Mouse (Mus musculus) CH12.LX (cell line): Measurements from ENCODE around the gene Slc4a5. TPM values are rescaled to one million over a fixed set of nuclear protein-coding genes. Genes with fewer than 3 reads are reported as not detected.

Experiments
- DNase-seq: peaks from one replicate; pipeline ENCODE4 v3.0.0-alpha.2; 2013; ENCODE audit errors: extremely low read depth
- H3K27ac ChIP-seq: 2 replicates; pipeline ENCODE4 v1.5.1; 2012; ENCODE audit warnings: low read depth, mild to moderate bottlenecking, control low read depth, moderate library complexity; ENCODE audit not compliant: insufficient read depth
- H3K27me3 ChIP-seq: replicated peaks from 2 replicates; pipeline ENCODE3; 2012; ENCODE audit warnings: inconsistent platforms
- H3K36me3 ChIP-seq, 2 experiments: replicated peaks in 1 of 2; 2 replicates each; pipeline versions ENCODE3 to v1.6.1; 2012; ENCODE audit warnings: inconsistent platforms in 1 of 2, low read length in 1 of 2, mild to moderate bottlenecking in 1 of 2, mixed read lengths in 1 of 2, moderate library complexity in 1 of 2; ENCODE audit not compliant: control insufficient read depth in 1 of 2, insufficient read depth in 1 of 2
- H3K4me1 ChIP-seq, 2 experiments: 2 replicates each; pipeline ENCODE4 v1.6.1; 2012; ENCODE audit warnings: inconsistent platforms in 1 of 2, moderate library complexity in 1 of 2; ENCODE audit not compliant: insufficient read depth in 2 of 2, control insufficient read depth in 1 of 2
- H3K4me2 ChIP-seq: 2 replicates; pipeline ENCODE4 v1.6.1; 2012; ENCODE audit warnings: low read depth, mild to moderate bottlenecking, control low read depth; ENCODE audit not compliant: poor library complexity, insufficient read depth, severe bottlenecking
- H3K4me3 ChIP-seq, 3 experiments: fragments of 150-350 bp in 1 of 3; sonication (generic) in 1 of 3; replicated peaks in 1 of 3; 2 replicates each; pipeline versions ENCODE3 to v1.5.1; 2011 to 2012; ENCODE audit warnings: low read depth in 2 of 3, low read length in 2 of 3, mild to moderate bottlenecking in 2 of 3, moderate library complexity in 2 of 3, control low read depth in 1 of 3, improper control_type of control experiment in 1 of 3, inconsistent platforms in 1 of 3, mixed read lengths in 1 of 3; ENCODE audit not compliant: poor library complexity in 1 of 3
- H3K79me2 ChIP-seq: replicated peaks from 2 replicates; pipeline ENCODE4 v1.6.1; 2012; ENCODE audit warnings: mild to moderate bottlenecking, moderate library complexity; ENCODE audit not compliant: control insufficient read depth, poor library complexity, insufficient read depth, severe bottlenecking; ENCODE audit errors: extremely low read depth
- H3K9ac ChIP-seq: 2 replicates; pipeline ENCODE4 v1.6.1; 2012; ENCODE audit warnings: low read depth, mild to moderate bottlenecking, control low read depth, moderate library complexity; ENCODE audit not compliant: insufficient read depth
- H3K9me3 ChIP-seq: replicated peaks from 2 replicates; pipeline ENCODE3; 2012; ENCODE audit warnings: low read length, inconsistent platforms, mixed read lengths
- BHLHE40 ChIP-seq: IDR thresholded peaks from 2 replicates; pipeline ENCODE4 v1.6.1; 2011; ENCODE audit warnings: mild to moderate bottlenecking, low read depth, low read length, improper control_type of control experiment
- CHD1 ChIP-seq: IDR thresholded peaks from 2 replicates; pipeline ENCODE4 v1.6.1; 2012; ENCODE audit warnings: low read depth, low read length, improper control_type of control experiment, inconsistent platforms
- CHD2 ChIP-seq: IDR thresholded peaks from 2 replicates; pipeline ENCODE4 v1.6.1; 2011; ENCODE audit warnings: low read length, improper control_type of control experiment
- CTCF ChIP-seq, 2 experiments: IDR thresholded peaks in 1 of 2; conservative IDR thresholded peaks in 1 of 2; 2 replicates each; pipeline ENCODE4 v1.5.1; 2011 to 2012; ENCODE audit warnings: low read depth in 2 of 2, low read length in 2 of 2, improper control_type of control experiment in 1 of 2, inconsistent platforms in 1 of 2, mild to moderate bottlenecking in 1 of 2, moderate library complexity in 1 of 2
- E2F4 ChIP-seq: IDR thresholded peaks from 2 replicates; pipeline ENCODE4 v1.6.1; 2011; ENCODE audit warnings: low read depth, low read length, improper control_type of control experiment; ENCODE audit not compliant: insufficient replicate concordance
- ELF1 ChIP-seq: IDR thresholded peaks from 2 replicates; pipeline ENCODE4 v1.6.1; 2014; ENCODE audit warnings: low read depth, mild to moderate bottlenecking, inconsistent platforms, low read length, improper control_type of control experiment
- EP300 ChIP-seq: IDR thresholded peaks from 2 replicates; pipeline ENCODE4 v1.6.1; 2011; ENCODE audit warnings: low read length, improper control_type of control experiment
- ETS1 ChIP-seq: conservative IDR thresholded peaks from 2 replicates; pipeline ENCODE4 v1.6.1; 2012; ENCODE audit warnings: low read depth, mild to moderate bottlenecking, inconsistent platforms, low read length, improper control_type of control experiment, moderate library complexity
- GABPA ChIP-seq: IDR thresholded peaks from 2 replicates; pipeline ENCODE4 v1.6.1; 2012; ENCODE audit warnings: low read depth, low read length, improper control_type of control experiment, inconsistent platforms; ENCODE audit not compliant: insufficient replicate concordance
- HCFC1 ChIP-seq: IDR thresholded peaks from 2 replicates; pipeline ENCODE4 v1.6.1; 2012; ENCODE audit warnings: low read depth, mild to moderate bottlenecking, inconsistent platforms, low read length, improper control_type of control experiment
- IRF4 ChIP-seq: IDR thresholded peaks from 2 replicates; pipeline ENCODE4 v1.6.1; 2014; ENCODE audit warnings: low read depth, mild to moderate bottlenecking, inconsistent platforms, low read length, improper control_type of control experiment
- JUND ChIP-seq: conservative IDR thresholded peaks from 2 replicates; pipeline ENCODE4 v1.6.1; 2011; ENCODE audit warnings: low read depth, low read length, improper control_type of control experiment
- KAT2A ChIP-seq: IDR thresholded peaks from 2 replicates; pipeline ENCODE4 v1.6.1; 2012; ENCODE audit warnings: low read length, improper control_type of control experiment, inconsistent platforms; ENCODE audit not compliant: insufficient replicate concordance
- MAFK ChIP-seq: IDR thresholded peaks from 2 replicates; pipeline ENCODE4 v1.6.1; 2011; ENCODE audit warnings: low read length, improper control_type of control experiment; ENCODE audit not compliant: insufficient replicate concordance
- MAX ChIP-seq: IDR thresholded peaks from 2 replicates; pipeline ENCODE4 v1.6.1; 2011; ENCODE audit warnings: low read length, improper control_type of control experiment
- MAZ ChIP-seq: IDR thresholded peaks from 2 replicates; pipeline ENCODE4 v1.6.1; 2012; ENCODE audit warnings: low read depth, mild to moderate bottlenecking, inconsistent platforms, low read length, improper control_type of control experiment, moderate library complexity
- MEF2A ChIP-seq: IDR thresholded peaks from 2 replicates; pipeline ENCODE4 v1.6.1; 2014; ENCODE audit warnings: low read depth, mild to moderate bottlenecking, inconsistent platforms, low read length, improper control_type of control experiment, borderline replicate concordance
- MXI1 ChIP-seq: IDR thresholded peaks from 2 replicates; pipeline ENCODE4 v1.6.1; 2011; ENCODE audit warnings: mild to moderate bottlenecking, low read depth, low read length, improper control_type of control experiment
- MYC ChIP-seq: IDR thresholded peaks from 2 replicates; pipeline ENCODE4 v1.6.1; 2011; ENCODE audit warnings: low read depth, mild to moderate bottlenecking, improper control_type of control experiment, low read length
- NELFE ChIP-seq: IDR thresholded peaks from 2 replicates; pipeline ENCODE4 v1.6.1; 2011; ENCODE audit warnings: low read depth, low read length, improper control_type of control experiment
- NRF1 ChIP-seq: IDR thresholded peaks from 2 replicates; pipeline ENCODE4 v1.6.1; 2014; ENCODE audit warnings: low read depth, mild to moderate bottlenecking, inconsistent platforms, low read length, improper control_type of control experiment, moderate library complexity
- POLR2A ChIP-seq: IDR thresholded peaks from 2 replicates; pipeline ENCODE4 v1.6.1; 2011; ENCODE audit warnings: low read depth, mild to moderate bottlenecking, improper control_type of control experiment, low read length
- POLR2AphosphoS2 ChIP-seq: IDR thresholded peaks from 2 replicates; pipeline ENCODE4 v1.6.1; 2011; ENCODE audit warnings: low read depth, low read length, improper control_type of control experiment
- RAD21 ChIP-seq: IDR thresholded peaks from 2 replicates; pipeline ENCODE4 v1.6.1; 2011; ENCODE audit warnings: low read depth, mild to moderate bottlenecking, low read length, improper control_type of control experiment, moderate library complexity
- RCOR1 ChIP-seq: conservative IDR thresholded peaks from 2 replicates; pipeline ENCODE4 v1.6.1; 2012; ENCODE audit warnings: low read depth, mild to moderate bottlenecking, inconsistent platforms, low read length, improper control_type of control experiment
- SIN3A ChIP-seq: IDR thresholded peaks from 2 replicates; pipeline ENCODE4 v1.6.1; 2012; ENCODE audit warnings: low read length, improper control_type of control experiment, inconsistent platforms
- SMC3 ChIP-seq: IDR thresholded peaks from 2 replicates; pipeline ENCODE4 v1.6.1; 2011; ENCODE audit warnings: low read depth, low read length, improper control_type of control experiment
- TBP ChIP-seq: conservative IDR thresholded peaks from 2 replicates; pipeline ENCODE4 v1.6.1; 2011; ENCODE audit warnings: low read depth, low read length, improper control_type of control experiment
- TCF12 ChIP-seq: IDR thresholded peaks from 2 replicates; pipeline ENCODE4 v1.6.1; 2014; ENCODE audit warnings: low read depth, mild to moderate bottlenecking, inconsistent platforms, low read length, improper control_type of control experiment
- UBTF ChIP-seq: IDR thresholded peaks from 2 replicates; pipeline ENCODE4 v1.6.1; 2012; ENCODE audit warnings: low read depth, mild to moderate bottlenecking, inconsistent platforms, low read length, improper control_type of control experiment, moderate library complexity
- USF1 ChIP-seq: IDR thresholded peaks from 2 replicates; pipeline ENCODE4 v1.6.1; 2014; ENCODE audit warnings: low read depth, mild to moderate bottlenecking, inconsistent platforms, low read length, improper control_type of control experiment
- USF2 ChIP-seq: conservative IDR thresholded peaks from 2 replicates; pipeline ENCODE4 v1.6.1; 2011; ENCODE audit warnings: low read depth, low read length, improper control_type of control experiment
- ZC3H11A ChIP-seq: IDR thresholded peaks from 2 replicates; pipeline ENCODE4 v1.6.1; 2012; ENCODE audit warnings: low read depth, mild to moderate bottlenecking, inconsistent platforms, low read length, improper control_type of control experiment
- ZKSCAN1 ChIP-seq: IDR thresholded peaks from 2 replicates; pipeline ENCODE4 v1.6.1; 2012; ENCODE audit warnings: low read depth, inconsistent platforms, low read length, improper control_type of control experiment, borderline replicate concordance
- ZMIZ1 ChIP-seq: IDR thresholded peaks from 2 replicates; pipeline ENCODE4 v1.6.1; 2012; ENCODE audit warnings: low read depth, mild to moderate bottlenecking, inconsistent platforms, low read length, improper control_type of control experiment
- dilution Hi-C: fragments of 300-500 bp; cut with MboI; formaldehyde crosslinking; loops from 2 replicates; pipeline ENCODE4 v1.14.3; 2020; ENCODE audit warnings: low sequenced_read_pairs; ENCODE audit not compliant: extremely low pct_unique_long_range_greater_than_20kb, extremely low pct_ligation_motif_present
- in situ Hi-C: fragments of 300-500 bp; cut with MboI; formaldehyde crosslinking; loops from 3 replicates; pipeline ENCODE4 v1.14.3; 2019; ENCODE audit warnings: low sequenced_read_pairs, low pct_ligation_motif_present, low pct_unique_long_range_greater_than_20kb, mixed read lengths
- polyA plus RNA-seq: library from polyadenylated mRNA; unstranded; fragments of >175 nt; gene quantifications from 2 replicates; pipeline ENCODE4 v1.2.1, GENCODE M21; 2012; ENCODE audit warnings: low read depth; ENCODE audit not compliant: insufficient read length
- total RNA-seq, 2 experiments: library from RNA; depleted of rRNA; stranded (reverse); fragments of 300-350 nt in 1 of 2; fragments of >200 nt in 1 of 2; gene quantifications; 2 replicates each; pipeline ENCODE4 v1.2.3; 2012 to 2014

The Slc4a5 gene
- total and polyA plus RNA-seq, 3 experiments: 0.13 to 0.21 TPM; not detected in 1

DNA sequence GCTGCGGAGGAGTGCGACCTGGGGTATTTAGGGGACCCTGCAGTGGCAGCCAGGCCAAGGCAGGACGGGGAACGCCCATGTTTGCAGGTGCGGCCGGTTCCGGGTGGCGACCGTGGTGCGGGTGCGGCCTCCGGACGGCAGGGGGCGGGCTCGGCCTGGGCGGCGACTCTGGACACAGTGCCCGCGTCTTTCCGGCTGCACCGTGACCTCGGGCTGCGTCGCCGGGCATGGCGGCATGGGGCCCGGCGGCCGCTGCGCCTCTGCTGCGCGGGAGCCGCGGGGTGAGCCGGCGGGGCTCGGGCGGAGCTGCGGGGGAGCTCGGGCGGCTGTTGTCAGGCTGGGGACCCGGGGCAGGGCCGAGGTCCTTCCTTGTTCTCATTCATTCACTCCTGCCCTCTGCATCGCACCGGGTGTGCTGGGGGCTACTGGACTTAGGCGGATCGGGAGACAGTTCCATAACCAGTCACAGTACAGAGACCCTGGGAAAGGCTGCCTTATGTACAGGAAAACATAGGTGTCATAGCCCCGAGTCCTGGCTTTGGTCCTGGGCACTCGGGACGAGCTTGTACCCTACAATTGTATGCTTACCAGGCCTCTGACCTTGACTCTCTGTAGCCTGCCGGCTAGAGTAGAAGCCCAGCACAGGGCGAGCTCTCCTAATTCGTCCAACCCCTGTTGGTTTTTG lies 129.8 kb downstream of the Slc4a5 start:
- H3K9ac ChIP-seq: peak overlapping the region; percentile 90
- no peaks in the 10 kb centered on the region for H3K9me3 ChIP-seq
- H3K36me3 ChIP-seq: peaks cover 32 to 54% of the 10 kb centered on the region in 2 experiments
- dilution Hi-C loops: no loop called here
- peak; percentile 15 for TF ChIP-seq RAD21
- peak; percentile 65 for TF ChIP-seq SMC3
- no peak for TF ChIP-seq MAZ
- peak; percentile 75 for TF ChIP-seq MEF2A
- no peak for TF ChIP-seq E2F4
- TF ChIP-seq HCFC1: peak; percentile 81
- TF ChIP-seq MXI1: peak; percentile 92
- TF ChIP-seq POLR2AphosphoS2: peak; percentile 26; the same call in 1 of the 2 replicates
- peak; percentile 38; the same call in 1 of the 2 replicates for TF ChIP-seq MAX
- no peak for TF ChIP-seq JUND
- TF ChIP-seq TBP: no peak
- no peak; the same call in 1 of the 2 replicates for TF ChIP-seq MYC
- TF ChIP-seq NRF1: peak; percentile 63; the same call in 1 of the 2 replicates
- 0 out of 2 replicates have a peak, but pooled peaks have one; percentile 7 for TF ChIP-seq CHD2
- peak in 1 of 2 experiments; percentile 82; a peak in 2 of 4 replicates for TF ChIP-seq CTCF (conservative IDR thresholded peaks at IDR 0.05 in 1 of 2, IDR thresholded peaks at IDR 0.05 in 1 of 2; ENCODE audit: low read depth in 2 of 2, low read length in 2 of 2)
- TF ChIP-seq ETS1: no peak
- peak; percentile 77 for TF ChIP-seq GABPA
- peak; percentile 49; the same call in 1 of the 2 replicates for TF ChIP-seq UBTF
- TF ChIP-seq ZKSCAN1: no peak
- TF ChIP-seq BHLHE40: peak; percentile 42; the same call in 1 of the 2 replicates
- peak; percentile 78 for TF ChIP-seq ZMIZ1
- no peak for TF ChIP-seq ZC3H11A
- TF ChIP-seq USF2: no peak
- TF ChIP-seq CHD1: no peak
- peak; percentile 81 for TF ChIP-seq SIN3A
- no peak for TF ChIP-seq USF1
- no peak for TF ChIP-seq MAFK
- TF ChIP-seq NELFE: peak; percentile 92
- peak; percentile 92 for TF ChIP-seq ELF1
- TF ChIP-seq POLR2A: peak; percentile 87
- 0 out of 2 replicates have a peak, but pooled peaks have one; percentile 6 for TF ChIP-seq EP300
- no peak for TF ChIP-seq RCOR1
- TF ChIP-seq IRF4: peak; percentile 61; the same call in 1 of the 2 replicates
- TF ChIP-seq TCF12: peak; percentile 97
- peak; percentile 59; the same call in 1 of the 2 replicates for TF ChIP-seq KAT2A
- no peaks in the 10 kb centered on the region for H3K79me2 ChIP-seq
- DNase-seq: peak; percentile 73
- peaks cover 7 to 17% of the 10 kb centered on the region in 2 experiments for H3K4me1 ChIP-seq
- in situ Hi-C loops: no loop called here
- H3K4me2 ChIP-seq: peak overlapping the region; percentile 73
- H3K4me3 ChIP-seq: peak overlapping the region; percentile 76 to 80 (median 78)
- no peak overlapping the region for H3K27ac ChIP-seq
- H3K27me3 ChIP-seq: no peaks in the 10 kb centered on the region
